ENCODE assay signal across 23 mouse cellular contexts in genomic region chr5:143359263-143359662, GRCm38 (mm10). TPM values are rescaled to one million over a fixed set of nuclear protein-coding genes. Genes with fewer than 3 reads are reported as not detected.
A peak's percentile ranks its signal among the peaks of the same experiment; 100 is the strongest.
DNase-seq lines count a peak whose midpoint lies in the region; ATAC-seq and TF ChIP-seq lines count a peak whose summit lies in the region.
"Had no signal": no experiment of that assay in that cellular context is flagged by ENCODE, and none has a peak within 500 bp of the region (broad histone marks: within the 10 kb centered on the region; RNA-seq: fewer than 3 reads in every experiment).

No protein-coding gene starts in this region.

- no peak overlapping the region for H3K9ac ChIP-seq in lung, postnatal 0 days (replicated peaks; ENCODE audit: low read depth)
- H3K9ac ChIP-seq: embryonic facial prominence, embryonic 12.5 days; heart, embryonic 15.5 days; hindbrain, embryonic 13.5 days had no signal

- peaks cover 6% of the 10 kb centered on the region; the same call in 1 of the 2 replicates for H3K4me1 ChIP-seq in lung, postnatal 0 days (ENCODE audit: insufficient read depth, low read depth, low read length)

- TF ChIP-seq CTCF in layer of hippocampus, adult 2 months (conservative IDR thresholded peaks at IDR 0.05), result peak; percentile 48
- TF ChIP-seq CTCF in lung, postnatal 0 days (IDR thresholded peaks at IDR 0.05), result no peak

- no peak for TF ChIP-seq EP300 in lung, postnatal 0 days (IDR thresholded peaks at IDR 0.05)

- H3K4me3 ChIP-seq in layer of hippocampus, adult 2 months, result no peak overlapping the region
- H3K4me3 ChIP-seq in lung, postnatal 0 days (ENCODE audit: low read depth, low read length), result no peak overlapping the region
- H3K4me3 ChIP-seq: embryonic facial prominence, embryonic 12.5 days; heart, adult 2 months; heart, embryonic 15.5 days; hindbrain, embryonic 13.5 days had no signal

- ATAC-seq in lung, postnatal 0 days, result no peak
- ATAC-seq: forebrain, embryonic 16.5 days; hindbrain, postnatal 0 days had no signal

- no peak overlapping the region for H3K4me2 ChIP-seq in lung, postnatal 0 days (replicated peaks; ENCODE audit: low read depth, low read length)
- H3K4me2 ChIP-seq: embryonic facial prominence, embryonic 12.5 days; heart, embryonic 11.5 days; heart, embryonic 15.5 days; hindbrain, embryonic 13.5 days had no signal

- H3K36me3 ChIP-seq in lung, postnatal 0 days (ENCODE audit: insufficient read depth, low read length), result no peaks in the 10 kb centered on the region
- H3K36me3 ChIP-seq: embryonic facial prominence, embryonic 12.5 days; heart, embryonic 15.5 days; hindbrain, embryonic 13.5 days had no signal

- H3K27me3 ChIP-seq in lung, postnatal 0 days (replicated peaks; ENCODE audit: insufficient read depth, low read length), result no peaks in the 10 kb centered on the region; the same call in 1 of the 2 replicates

- WGBS in lung, postnatal 0 days, result 31% methylated on average over 7 of the region's 7 CpGs

- no peaks in the 10 kb centered on the region for H3K9me3 ChIP-seq in lung, postnatal 0 days (ENCODE audit: low read length)
- H3K9me3 ChIP-seq: embryonic facial prominence, embryonic 12.5 days; heart, embryonic 15.5 days; hindbrain, embryonic 13.5 days had no signal

- DNase-seq in layer of hippocampus, adult 2 months (ENCODE audit: low spot score in 2 of 2), result no peak
- DNase-seq in layer of hippocampus, postnatal 10 days (ENCODE audit: low spot score in 2 of 2), result no peak
- DNase-seq in A20 (ENCODE audit: low read depth, low spot score), result peak; percentile 20
- DNase-seq in ES-CJ7 (ENCODE audit: low read depth, low spot score), result peak; percentile 59
- DNase-seq in brain, adult 2 months (ENCODE audit: low read depth, low spot score), result peak; percentile 39
- no peak for DNase-seq in gastrocnemius, postnatal 25 days
- no peak for DNase-seq in lung, postnatal 0 days (ENCODE audit: low spot score)
- no peak for DNase-seq in thymus, postnatal 4 days
- DNase-seq: adrenal gland, postnatal 25 days; cerebellum, adult 11-12 months; cerebellum, adult 9-10 months; heart, adult 2 months; heart, postnatal 14 days; kidney, adult 11 months had no signal

- no peak overlapping the region for H3K27ac ChIP-seq in layer of hippocampus, adult 2 months
- H3K27ac ChIP-seq in lung, postnatal 0 days (ENCODE audit: low read length), result no peak overlapping the region
- H3K27ac ChIP-seq: embryonic facial prominence, embryonic 12.5 days; heart, adult 2 months; heart, embryonic 15.5 days; hindbrain, embryonic 13.5 days; hindbrain, postnatal 0 days had no signal

RNA-seq across cellular contexts. Expression of gene Grid2ip, which starts 2.1 kb away (rescaled TPM):
- 1 to 10 TPM; 1.2 to 2.2 TPM for total RNA-seq in layer of hippocampus, adult 2 months (2021)
- total RNA-seq in layer of hippocampus, postnatal 10 days (2021), result 1 to 10 TPM; 3.4 to 4.9 TPM
- total RNA-seq in gastrocnemius, postnatal 25 days (2021), result not detected
- not detected in 2 replicates for polyA plus RNA-seq in lung, postnatal 0 days (2015; fragmentation: Nextera tagmentation; extraction: Ambion mirVana)
- total RNA-seq: gastrocnemius, adult 8-10 months; heart, adult 2 months; hematopoietic stem cell, adult 5-6 weeks had no signal
- polyA plus RNA-seq: gonadal fat pad, adult 2 months; heart, adult 2 months; heart, embryonic 15.5 days had no signal

RNA-seq across cellular contexts. Expression of gene Zdhhc4, which starts 30.2 kb away (rescaled TPM):
- 10 to 100 TPM; 50.1 to 56.3 TPM for total RNA-seq in layer of hippocampus, adult 2 months (2021)
- 10 to 100 TPM; 48.0 to 51.5 TPM for total RNA-seq in layer of hippocampus, postnatal 10 days (2021)
- 10 to 100 TPM; 32.1 to 33.0 TPM for total RNA-seq in gastrocnemius, postnatal 25 days (2021)
- polyA plus RNA-seq in lung, postnatal 0 days (2015; fragmentation: Nextera tagmentation; extraction: Ambion mirVana), result 72.1 and 87.5 TPM in 2 replicates

RNA-seq across cellular contexts. Expression of gene E130309D02Rik, which starts 44.1 kb away (rescaled TPM):
- total RNA-seq in layer of hippocampus, adult 2 months (2021), result 10 to 100 TPM; 24.8 to 25.0 TPM
- total RNA-seq in layer of hippocampus, postnatal 10 days (2021), result 10 to 100 TPM; 22.5 to 22.8 TPM
- 10 to 100 TPM in 1 of 2 experiments, 1 to 10 TPM in 1; 8.1 to 11.2 TPM for total RNA-seq in gastrocnemius, postnatal 25 days (2021)
- polyA plus RNA-seq in lung, postnatal 0 days (2015; fragmentation: Nextera tagmentation; extraction: Ambion mirVana), result 18.2 and 19.5 TPM in 2 replicates

RNA-seq across cellular contexts. Expression of gene Kdelr2, which starts 44.4 kb away (rescaled TPM):
- total RNA-seq in layer of hippocampus, adult 2 months (2021), result 10 to 100 TPM; 34.3 to 36.2 TPM
- total RNA-seq in layer of hippocampus, postnatal 10 days (2021), result 10 to 100 TPM; 48.8 to 53.8 TPM
- 10 to 100 TPM; 34.1 to 40.0 TPM for total RNA-seq in gastrocnemius, postnatal 25 days (2021)
- 233 and 242 TPM in 2 replicates for polyA plus RNA-seq in lung, postnatal 0 days (2015; fragmentation: Nextera tagmentation; extraction: Ambion mirVana)

Comparison
In these comparisons a context has a peak if more than half of its experiments do, and no peak if none do; other contexts are left out.
1. DNase-seq: peak in A20 (single experiment), ES-CJ7 (single experiment) and brain, adult 2 months (single experiment); none in layer of hippocampus, adult 2 months (0 of 2), layer of hippocampus, postnatal 10 days (0 of 2), gastrocnemius, postnatal 25 days (single experiment), lung, postnatal 0 days (single experiment) and thymus, postnatal 4 days (single experiment).